Mouse (Mus musculus) layer of hippocampus, adult 2 months (tissue): ENCODE measurements around the gene Fat3. TPM values are rescaled to one million over a fixed set of nuclear protein-coding genes. Genes with fewer than 3 reads are reported as not detected.

ENCODE experiments used
- DNase-seq, 2 experiments: peaks; one replicate each; pipeline ENCODE4 v3.0.0; 2022; ENCODE audit warnings: low spot score in 2 of 2
- H3K27ac ChIP-seq: fragments of 200-600 bp; 2 replicates; pipeline ENCODE4 v1.8.1; 2022
- H3K4me3 ChIP-seq: fragments of 200-600 bp; 2 replicates; pipeline ENCODE4 v1.8.1; 2022; ENCODE audit warnings: mild to moderate bottlenecking
- CTCF ChIP-seq: fragments of 200-600 bp; conservative IDR thresholded peaks from 2 replicates; pipeline ENCODE4 v1.8.1; 2022; ENCODE audit warnings: antibody characterized with exemption, mild to moderate bottlenecking, moderate library complexity
- total RNA-seq, 2 experiments: library from RNA; stranded (reverse); gene quantifications; 2 replicates each; pipeline ENCODE4 v1.2.3; 2021

Gene Fat3
- total RNA-seq, 2 experiments from 2014 or later: 37.1 to 37.5 TPM

- no peak for TF ChIP-seq CTCF
- no peak overlapping the region for H3K27ac ChIP-seq
- no peak for DNase-seq
- no peak overlapping the region for H3K4me3 ChIP-seq
These were observed 11.4 kb downstream of the Fat3 start for GRCm38 (mm10) chr9:16489661-16490060.

- Histone ChIP-seq H3K27ac (no peak overlapping the region), H3K4me3 (no peak overlapping the region)
- no peak for DNase-seq
- no peak for TF ChIP-seq CTCF
These were observed 13.5 kb downstream of the Fat3 start for GRCm38 (mm10) chr9:16487565-16487964.

GRCm38 (mm10) chr9:16486229-16486628, 14.9 kb downstream of the Fat3 start:
- no peak for DNase-seq
- Histone ChIP-seq H3K4me3 (no peak overlapping the region), H3K27ac (no peak overlapping the region)
- no peak for TF ChIP-seq CTCF

- no peak overlapping the region for H3K4me3 ChIP-seq
- DNase-seq: no peak
- peak overlapping the region; percentile 37 for H3K27ac ChIP-seq
- TF ChIP-seq CTCF: no peak
These were observed 15.9 kb downstream of the Fat3 start for GRCm38 (mm10) chr9:16485173-16485572.

GRCm38 (mm10) chr9:16484765-16485164, 16.3 kb downstream of the Fat3 start:
- peak overlapping the region; percentile 37; the same call in 1 of the 2 replicates for H3K27ac ChIP-seq
- no peak for TF ChIP-seq CTCF
- H3K4me3 ChIP-seq: no peak overlapping the region
- DNase-seq: no peak

GRCm38 (mm10) chr9:16461491-16461890, 39.6 kb downstream of the Fat3 start:
- no peak for TF ChIP-seq CTCF
- no peak for DNase-seq
- H3K27ac ChIP-seq: no peak overlapping the region
- no peak overlapping the region for H3K4me3 ChIP-seq

- TF ChIP-seq CTCF: no peak
- Histone ChIP-seq H3K4me3 (no peak overlapping the region), H3K27ac (no peak overlapping the region)
- DNase-seq: no peak
These were observed 40.5 kb downstream of the Fat3 start for GRCm38 (mm10) chr9:16460591-16460990.

GRCm38 (mm10) chr9:16441930-16442329, 59.2 kb downstream of the Fat3 start:
- DNase-seq: no peak
- no peak for TF ChIP-seq CTCF
- Histone ChIP-seq H3K4me3 (no peak overlapping the region), H3K27ac (no peak overlapping the region)

- H3K27ac ChIP-seq: no peak overlapping the region
- DNase-seq: no peak
- TF ChIP-seq CTCF: no peak
- H3K4me3 ChIP-seq: no peak overlapping the region
These were observed 60.4 kb downstream of the Fat3 start for GRCm38 (mm10) chr9:16440638-16441037.

GRCm38 (mm10) chr9:16439941-16440340, 61.1 kb downstream of the Fat3 start:
- Histone ChIP-seq H3K4me3 (no peak overlapping the region), H3K27ac (no peak overlapping the region)
- TF ChIP-seq CTCF: no peak
- no peak for DNase-seq

GRCm38 (mm10) chr9:16437805-16438204, 63.3 kb downstream of the Fat3 start:
- peak overlapping the region; percentile 49; the same call in 1 of the 2 replicates for H3K27ac ChIP-seq
- TF ChIP-seq CTCF: no peak
- no peak for DNase-seq

GRCm38 (mm10) chr9:16428589-16428988, 72.5 kb downstream of the Fat3 start:
- DNase-seq: no peak
- TF ChIP-seq CTCF: no peak
- Histone ChIP-seq H3K27ac (no peak overlapping the region), H3K4me3 (no peak overlapping the region)

More at GRCm38 (mm10) chr9:16437805-16438204, 63.3 kb downstream of the Fat3 start:
- H3K4me3 ChIP-seq: no peak overlapping the region

GRCm38 (mm10) chr9:16422707-16423106, 78.4 kb downstream of the Fat3 start:
- TF ChIP-seq CTCF: no peak
- DNase-seq: no peak

GRCm38 (mm10) chr9:16402815-16403214, 98.3 kb downstream of the Fat3 start:
- DNase-seq: no peak
- Histone ChIP-seq H3K27ac (no peak overlapping the region), H3K4me3 (no peak overlapping the region)
- no peak for TF ChIP-seq CTCF

More at GRCm38 (mm10) chr9:16422707-16423106, 78.4 kb downstream of the Fat3 start:
- H3K4me3 ChIP-seq: no peak overlapping the region
- H3K27ac ChIP-seq: no peak overlapping the region
